Mouse (Mus musculus) embryonic fibroblast, embryonic 13.5 days (primary cell): ENCODE measurements around the gene Gpr19. TPM values are rescaled to one million over a fixed set of nuclear protein-coding genes. Genes with fewer than 3 reads are reported as not detected.

Source experiments
- H3K27ac ChIP-seq: 2 replicates; pipeline ENCODE4 v1.5.1; 2012; ENCODE audit warnings: low read length, control low read depth, inconsistent platforms; ENCODE audit not compliant: insufficient read depth
- H3K4me1 ChIP-seq: 2 replicates; pipeline ENCODE4 v1.6.1; 2011; ENCODE audit warnings: low read length; ENCODE audit not compliant: control insufficient read depth, insufficient read depth
- H3K4me3 ChIP-seq: 2 replicates; pipeline ENCODE4 v1.5.1; 2011; ENCODE audit warnings: mild to moderate bottlenecking, control low read depth, low read length; ENCODE audit not compliant: insufficient read depth
- CTCF ChIP-seq: IDR thresholded peaks from 2 replicates; pipeline ENCODE4 v1.5.1; 2011; ENCODE audit warnings: mild to moderate bottlenecking, control low read depth, low read length, moderate library complexity, borderline replicate concordance; ENCODE audit not compliant: insufficient read depth
- POLR2A ChIP-seq: IDR thresholded peaks from 2 replicates; pipeline ENCODE4 v1.6.1; 2011; ENCODE audit warnings: low read depth, mild to moderate bottlenecking, control low read depth, low read length, moderate library complexity
- polyA plus RNA-seq: library from polyadenylated mRNA; stranded (reverse); fragments of >200 nt; gene quantifications from 2 replicates; pipeline ENCODE4 v1.2.4, GENCODE M21; 2011; ENCODE audit warnings: low read depth; ENCODE audit not compliant: missing spikeins, insufficient read length

The Gpr19 gene
- polyA plus RNA-seq, 1 experiment, result 6.6 TPM

GRCm38 (mm10) chr6:134924262-134924661 is 25.9 kb upstream of the Gpr19 start:
- Histone ChIP-seq H3K27ac (no peak overlapping the region), H3K4me3 (no peak overlapping the region), H3K4me1 (no peaks in the 10 kb centered on the region)
- TF ChIP-seq POLR2A (no peak), CTCF (no peak)

GRCm38 (mm10) chr6:134923670-134924069 is 25.3 kb upstream of the Gpr19 start:
- H3K4me3 ChIP-seq, result peak overlapping the region; percentile 20
- peak overlapping the region; percentile 13; the same call in 1 of the 2 replicates for H3K27ac ChIP-seq
- no peaks in the 10 kb centered on the region for H3K4me1 ChIP-seq
- TF ChIP-seq POLR2A, result no peak
- TF ChIP-seq CTCF, result no peak

- Histone ChIP-seq H3K4me1 (no peaks in the 10 kb centered on the region), H3K4me3 (peak overlapping the region; percentile 96), H3K27ac (peak overlapping the region; percentile 60)
- TF ChIP-seq CTCF, result no peak
- TF ChIP-seq POLR2A, result no peak
Measured at GRCm38 (mm10) chr6:134922511-134923195, 24.3 kb upstream of the Gpr19 start.

GRCm38 (mm10) chr6:134921695-134922510 is 23.5 kb upstream of the Gpr19 start:
- Histone ChIP-seq H3K4me3 (peak overlapping the region; percentile 96), H3K4me1 (no peaks in the 10 kb centered on the region), H3K27ac (peak overlapping the region; percentile 60)
- TF ChIP-seq POLR2A, result no peak
- TF ChIP-seq CTCF, result no peak

GRCm38 (mm10) chr6:134921014-134921694 is 22.8 kb upstream of the Gpr19 start:
- no peaks in the 10 kb centered on the region for H3K4me1 ChIP-seq
- H3K27ac ChIP-seq, result peak overlapping the region; percentile 88
- TF ChIP-seq POLR2A, result no peak
- TF ChIP-seq CTCF, result no peak
- H3K4me3 ChIP-seq, result peak overlapping the region; percentile 96

GRCm38 (mm10) chr6:134920190-134921013 is 22.0 kb upstream of the Gpr19 start, which contains the start of gene Cdkn1b:
Gene Cdkn1b, plus strand, starts transcription at chr6:134920401.
- H3K4me3 ChIP-seq, result peak within 1 kb of the TSS; percentile 96
- H3K4me1 ChIP-seq, result no peaks in the 10 kb centered on the region
- peak within 1 kb of the TSS; percentile 88 for H3K27ac ChIP-seq
- TF ChIP-seq POLR2A, result peak; percentile 96
- no peak for TF ChIP-seq CTCF

GRCm38 (mm10) chr6:134919511-134920189 is 21.3 kb upstream of the Gpr19 start:
- H3K4me1 ChIP-seq, result no peaks in the 10 kb centered on the region
- H3K27ac ChIP-seq, result peak overlapping the region; percentile 51
- H3K4me3 ChIP-seq, result peak overlapping the region; percentile 67
- TF ChIP-seq POLR2A (0 out of 2 replicates have a peak, but pooled peaks have one; percentile 57), CTCF (no peak)

- Histone ChIP-seq H3K27ac (no peak overlapping the region), H3K4me3 (no peak overlapping the region), H3K4me1 (no peaks in the 10 kb centered on the region)
- TF ChIP-seq CTCF, result no peak
- TF ChIP-seq POLR2A, result no peak
Measured at GRCm38 (mm10) chr6:134918769-134919168, 20.4 kb upstream of the Gpr19 start.

GRCm38 (mm10) chr6:134917087-134917486 is 18.7 kb upstream of the Gpr19 start:
- TF ChIP-seq POLR2A (peak; percentile 23; the same call in 1 of the 2 replicates), CTCF (no peak)
- H3K27ac ChIP-seq, result no peak overlapping the region
- H3K4me3 ChIP-seq, result peak overlapping the region; percentile 50
- no peaks in the 10 kb centered on the region for H3K4me1 ChIP-seq
